Mouse (Mus musculus) lung, postnatal 0 days (tissue): ENCODE data around the gene Kif5a. TPM values are rescaled to one million over a fixed set of nuclear protein-coding genes. Genes with fewer than 3 reads are reported as not detected.

Experiments used
- ATAC-seq: fragments of 200-750 bp; cut with Nextera tagmentation; 2 replicates; pipeline ENCODE4 v1.8.0; 2017; ENCODE audit warnings: moderate library complexity
- DNase-seq: peaks from one replicate; pipeline ENCODE4 v3.0.0-alpha.2; 2016; ENCODE audit warnings: low spot score
- H3K27ac ChIP-seq: fragments of 300-500 bp; sonication (generic); 2 replicates; pipeline ENCODE4 v1.5.1; 2014; ENCODE audit warnings: antibody characterized with exemption, mild to moderate bottlenecking, low read length, mixed read lengths
- H3K27me3 ChIP-seq: fragments of 300-500 bp; sonication (generic); replicated peaks from 2 replicates; pipeline ENCODE4 v1.6.1; 2014; ENCODE audit warnings: low read length, mixed read lengths; ENCODE audit not compliant: insufficient read depth
- H3K36me3 ChIP-seq: fragments of 300-500 bp; sonication (generic); 2 replicates; pipeline ENCODE4 v1.6.1; 2014; ENCODE audit warnings: low read length, mixed read lengths; ENCODE audit not compliant: insufficient read depth
- H3K4me1 ChIP-seq: fragments of 300-500 bp; sonication (generic); 2 replicates; pipeline ENCODE4 v1.6.1; 2014; ENCODE audit warnings: antibody characterized with exemption, low read depth, low read length, mixed read lengths; ENCODE audit not compliant: insufficient read depth
- H3K4me2 ChIP-seq: fragments of 300-500 bp; sonication (generic); replicated peaks from 2 replicates; pipeline ENCODE4 v1.6.1; 2014; ENCODE audit warnings: low read depth, mild to moderate bottlenecking, low read length, moderate library complexity, mixed read lengths
- H3K4me3 ChIP-seq: fragments of 300-500 bp; sonication (generic); 2 replicates; pipeline ENCODE4 v1.5.1; 2014; ENCODE audit warnings: low read depth, low read length
- H3K9ac ChIP-seq: fragments of 300-500 bp; sonication (generic); replicated peaks from 2 replicates; pipeline ENCODE4 v1.6.1; 2014; ENCODE audit warnings: low read depth, mild to moderate bottlenecking
- H3K9me3 ChIP-seq: fragments of 300-500 bp; sonication (generic); 2 replicates; pipeline ENCODE4 v1.6.1; 2016; ENCODE audit warnings: low read length, mixed read lengths
- CTCF ChIP-seq: IDR thresholded peaks from 2 replicates; pipeline ENCODE4 v1.5.1; 2016; ENCODE audit warnings: antibody characterized with exemption, mild to moderate bottlenecking
- EP300 ChIP-seq: IDR thresholded peaks from 2 replicates; pipeline ENCODE4 v1.6.1; 2016; ENCODE audit warnings: antibody characterized with exemption, mild to moderate bottlenecking, control low read depth
- WGBS: fragments of 180-500 bp; shearing (Covaris S2); extraction: QIAGEN DNeasy Blood & Tissue Kit; methylation state at CpG from one replicate; pipeline ENCODE4 v1.1.7; 2014; 5-methylcytosine and 5-hydroxymethylcytosine counted together
- polyA plus RNA-seq: library from polyadenylated mRNA; unstranded; fragments of >200 nt; fragmentation: Nextera tagmentation; extraction: Ambion mirVana; gene quantifications from 2 replicates; pipeline ENCODE4 v1.2.1, GENCODE M21; 2015

The Kif5a gene
- polyA plus RNA-seq, 1 experiment from 2014 or later: 0.12 TPM

GRCm38 (mm10) chr10:127261706-127262547 is 1.2 kb downstream of the Kif5a start:
- ATAC-seq: no peak
- H3K4me1 ChIP-seq: peaks cover 1% of the 10 kb centered on the region; the same call in 1 of the 2 replicates
- H3K9me3 ChIP-seq: no peaks in the 10 kb centered on the region
- DNase-seq: no peak
- no peak overlapping the region for H3K4me3 ChIP-seq
- H3K27me3 ChIP-seq: peaks cover 7% of the 10 kb centered on the region; the same call in 1 of the 2 replicates
- no peak overlapping the region for H3K9ac ChIP-seq
- H3K4me2 ChIP-seq: no peak overlapping the region
- TF ChIP-seq CTCF (no peak), EP300 (no peak)
- no peak overlapping the region for H3K27ac ChIP-seq
- H3K36me3 ChIP-seq: no peaks in the 10 kb centered on the region
- WGBS: 62% methylated on average over 15 of the region's 15 CpGs

- TF ChIP-seq CTCF: no peak
- TF ChIP-seq EP300: no peak
- Histone ChIP-seq H3K9me3 (no peaks in the 10 kb centered on the region), H3K4me3 (no peak overlapping the region), H3K36me3 (no peaks in the 10 kb centered on the region), H3K4me1 (no peaks in the 10 kb centered on the region), H3K9ac (no peak overlapping the region), H3K27ac (no peak overlapping the region), H3K4me2 (no peak overlapping the region), H3K27me3 (peaks cover 7% of the 10 kb centered on the region; the same call in 1 of the 2 replicates)
- 70% methylated on average over 8 of the region's 8 CpGs for WGBS
- ATAC-seq (no peak), DNase-seq (no peak)
Observed at GRCm38 (mm10) chr10:127258489-127258888, 4.7 kb downstream of the Kif5a start.

DNA sequence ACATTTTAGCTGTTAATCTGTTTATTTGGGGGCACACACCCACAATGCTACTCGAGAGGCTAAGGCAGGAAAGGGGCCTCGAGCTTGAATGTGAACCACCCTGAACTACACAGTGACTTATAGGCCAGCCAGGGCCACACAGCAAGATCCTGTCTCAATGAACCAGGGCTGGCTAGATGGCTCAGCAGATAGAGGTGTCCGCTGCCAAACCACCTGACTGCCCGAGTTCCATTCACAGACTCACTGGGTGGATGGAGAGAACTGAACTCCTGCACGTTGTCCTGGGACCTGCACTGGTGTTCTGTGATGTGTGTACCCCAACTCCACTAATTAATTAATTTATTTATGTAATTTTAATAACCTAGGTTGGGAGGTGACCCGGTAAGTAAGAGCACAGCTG is 5.4 kb downstream of the Kif5a start:
- WGBS: 69% methylated on average over 6 of the region's 6 CpGs
- no peak overlapping the region for H3K27ac ChIP-seq
- H3K9me3 ChIP-seq: no peaks in the 10 kb centered on the region
- ATAC-seq (no peak), DNase-seq (no peak)
- peaks cover 6% of the 10 kb centered on the region; the same call in 1 of the 2 replicates for H3K27me3 ChIP-seq
- no peaks in the 10 kb centered on the region for H3K36me3 ChIP-seq
- H3K9ac ChIP-seq: no peak overlapping the region
- TF ChIP-seq CTCF: no peak
- no peaks in the 10 kb centered on the region for H3K4me1 ChIP-seq
- H3K4me2 ChIP-seq: no peak overlapping the region
- H3K4me3 ChIP-seq: no peak overlapping the region

- no peak overlapping the region for H3K4me3 ChIP-seq
- no peaks in the 10 kb centered on the region for H3K9me3 ChIP-seq
- no peak; the same call in none of the 2 replicates for TF ChIP-seq CTCF
- TF ChIP-seq EP300: no peak
- peak; percentile 83 for ATAC-seq
- no peaks in the 10 kb centered on the region for H3K36me3 ChIP-seq
- no peak overlapping the region for H3K27ac ChIP-seq
- no peaks in the 10 kb centered on the region for H3K4me1 ChIP-seq
- no peak overlapping the region for H3K4me2 ChIP-seq
- peak; percentile 82 for DNase-seq
- no peak overlapping the region for H3K9ac ChIP-seq
- no peaks in the 10 kb centered on the region for H3K27me3 ChIP-seq
- WGBS: 19% methylated on average over 14 of the region's 14 CpGs
Observed at GRCm38 (mm10) chr10:127255625-127256345, 7.4 kb downstream of the Kif5a start.

- Histone ChIP-seq H3K4me3 (no peak overlapping the region), H3K9ac (no peak overlapping the region), H3K4me1 (no peaks in the 10 kb centered on the region), H3K27ac (no peak overlapping the region), H3K27me3 (no peaks in the 10 kb centered on the region), H3K9me3 (no peaks in the 10 kb centered on the region), H3K36me3 (no peaks in the 10 kb centered on the region), H3K4me2 (no peak overlapping the region)
- TF ChIP-seq CTCF: no peak
- TF ChIP-seq EP300: no peak
- DNase-seq (no peak), ATAC-seq (no peak)
- WGBS: 77% methylated on average over 5 of the region's 5 CpGs
Observed at GRCm38 (mm10) chr10:127250810-127251209, 12.3 kb downstream of the Kif5a start.

- Histone ChIP-seq H3K27me3 (no peaks in the 10 kb centered on the region), H3K27ac (no peak overlapping the region), H3K4me1 (no peaks in the 10 kb centered on the region), H3K36me3 (no peaks in the 10 kb centered on the region), H3K4me2 (no peak overlapping the region), H3K9me3 (no peaks in the 10 kb centered on the region), H3K4me3 (no peak overlapping the region), H3K9ac (no peak overlapping the region)
- 67% methylated on average over 18 of the region's 18 CpGs for WGBS
- DNase-seq (no peak), ATAC-seq (no peak)
- no peak for TF ChIP-seq EP300
- no peak for TF ChIP-seq CTCF
Observed at GRCm38 (mm10) chr10:127238241-127238824, 24.8 kb downstream of the Kif5a start.
